Mouse (Mus musculus): Measurements from ENCODE around the gene Gm3854. TPM values are rescaled to one million over a fixed set of nuclear protein-coding genes. Genes with fewer than 3 reads are reported as not detected.
"Not testable (repeated sequence)": the region's sequence is repeated elsewhere in the genome, so short reads cannot be mapped to it uniquely, and the experiment has no call there.

The Gm3854 gene
- under 1 TPM; 0.17 to 0.44 (median 0.32) TPM for total RNA-seq (2022)

DNA sequence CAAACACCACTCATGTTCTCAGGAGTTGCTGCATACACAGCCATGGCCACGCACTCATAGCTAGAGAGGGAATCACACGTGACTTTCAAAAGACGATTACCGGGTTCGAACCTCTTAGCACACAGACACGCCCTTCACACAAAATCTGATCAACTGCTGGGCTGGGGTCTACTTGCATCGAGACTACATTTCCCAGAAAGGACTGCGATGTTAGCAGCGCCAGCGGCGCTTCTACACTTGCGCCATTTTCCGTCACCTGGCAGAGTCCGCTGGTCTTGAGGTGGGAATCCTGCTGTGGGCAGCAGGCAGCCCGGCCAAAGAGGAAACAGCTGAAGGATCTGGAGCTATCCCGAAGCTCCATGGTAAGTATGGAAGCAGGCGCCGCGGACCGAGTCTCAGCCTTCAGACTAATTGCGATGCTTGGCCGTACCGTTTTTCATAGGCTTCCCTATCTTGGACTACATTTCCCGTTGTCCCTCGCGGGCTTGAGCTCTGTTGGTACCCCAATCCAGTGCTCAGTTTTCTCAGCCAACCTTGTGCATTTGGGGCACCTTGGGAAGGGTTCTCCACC is at the start of gene Gm3854:
Gm3854 (plus strand) TSS at position 259 of the 571 bp plus-strand sequence.
- peak; percentile 51 for DNase-seq (ENCODE audit: low spot score)

DNA sequence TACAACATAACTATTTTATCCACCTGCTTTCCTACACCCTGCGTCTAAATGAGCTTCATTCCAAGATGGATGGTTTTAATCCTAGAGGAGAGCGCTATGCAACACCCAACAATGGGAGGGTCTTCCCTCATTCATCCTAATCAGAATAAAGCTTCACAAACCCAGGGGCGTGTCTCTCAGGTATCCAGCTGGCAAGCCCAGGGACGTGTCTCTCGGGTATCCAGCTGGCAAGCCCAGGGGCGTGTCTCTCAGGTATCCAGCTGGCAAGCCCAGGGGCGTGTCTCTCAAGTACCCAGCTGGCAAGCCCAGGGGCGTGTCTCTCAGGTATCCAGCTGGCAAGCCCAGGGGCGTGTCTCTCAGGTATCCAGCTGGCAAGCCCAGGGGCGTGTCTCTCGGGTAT is 42.8 kb upstream of the Gm3854 start:
- DNase-seq (ENCODE audit: low spot score) = not testable (repeated sequence)

- DNase-seq (ENCODE audit: low spot score) = peak; percentile 2
These were observed 12.9 kb upstream of the Gm3854 start for GRCm38 (mm10) chr7:6330458-6331232.

GRCm38 (mm10) chr7:6331233-6331956 is 12.2 kb upstream of the Gm3854 start, which contains the start of gene Zfp583:
Gene Zfp583, minus strand, starts transcription at chr7:6331285.
- DNase-seq (ENCODE audit: low spot score) = peak; percentile 74

DNA sequence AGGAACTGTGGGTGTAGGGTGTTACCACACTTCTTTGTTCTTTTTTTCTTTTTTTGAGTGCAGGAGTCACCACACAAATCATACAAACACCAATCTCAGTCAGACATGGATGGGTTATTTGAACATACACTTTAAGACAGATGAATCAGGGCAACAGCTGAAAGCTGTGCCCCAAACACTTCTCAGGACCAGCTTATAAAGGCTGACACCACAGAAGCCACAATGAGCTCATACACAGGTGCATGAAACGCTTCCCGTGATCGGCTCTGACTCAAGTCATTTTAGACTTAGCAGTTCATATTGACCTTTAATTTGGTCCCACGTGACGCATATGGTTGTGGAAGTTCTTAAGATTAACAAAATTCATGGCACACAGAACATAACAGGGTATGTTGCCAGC is 3.7 kb upstream of the Gm3854 start:
- no peak for DNase-seq (ENCODE audit: low spot score)

DNA sequence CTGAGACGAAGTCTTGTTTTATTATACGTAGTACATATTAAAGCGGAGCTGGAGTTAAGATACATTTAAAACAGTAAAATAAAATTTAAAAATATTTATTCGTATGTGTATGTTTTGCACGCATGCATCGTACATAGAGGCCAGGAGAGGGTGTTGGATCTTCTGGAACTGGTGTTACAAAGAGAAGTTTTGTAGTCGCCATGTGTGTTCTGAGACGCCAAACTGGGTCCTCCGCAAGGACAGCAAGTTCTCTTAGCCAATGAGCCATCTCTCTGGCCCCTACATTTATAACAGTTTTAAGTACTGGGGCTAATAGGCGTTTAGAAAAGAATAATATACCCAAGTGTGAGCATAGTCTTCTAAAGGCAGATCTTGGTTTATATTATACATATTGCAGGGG is 565 bp downstream of the Gm3854 start:
- DNase-seq (ENCODE audit: low spot score) = no peak

GRCm38 (mm10) chr7:6358121-6358520 is 14.6 kb downstream of the Gm3854 start:
- peak; percentile 24 for DNase-seq (ENCODE audit: low spot score)

GRCm38 (mm10) chr7:6358937-6359590 is 15.5 kb downstream of the Gm3854 start:
- peak; percentile 50 for DNase-seq (ENCODE audit: low spot score)

GRCm38 (mm10) chr7:6360477-6361060 is 17.0 kb downstream of the Gm3854 start:
- DNase-seq (ENCODE audit: low spot score) = no peak

DNA sequence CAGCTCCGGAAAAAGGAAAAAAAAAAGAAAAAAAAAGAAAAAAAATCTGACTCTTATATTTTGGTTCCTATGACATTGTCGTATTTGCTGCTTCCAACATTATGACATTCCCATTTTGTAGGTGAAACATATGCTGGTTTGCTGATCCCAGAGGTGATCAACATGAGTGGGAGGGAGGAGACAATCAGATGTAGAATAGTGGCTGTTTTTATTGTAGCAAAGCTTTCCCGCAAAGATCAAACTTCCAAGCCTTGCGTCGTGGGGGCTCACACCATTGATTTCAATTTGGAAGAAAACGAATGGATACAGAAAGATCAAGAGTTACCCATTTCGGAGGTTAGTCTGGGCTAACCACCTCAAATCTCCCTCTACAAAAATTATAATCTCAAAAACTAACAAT is 18.2 kb downstream of the Gm3854 start:
- DNase-seq (ENCODE audit: low spot score) = no peak

- peak; percentile 98 for DNase-seq (ENCODE audit: low spot score)
These were observed 18.9 kb downstream of the Gm3854 start for GRCm38 (mm10) chr7:6362268-6363046.

DNA sequence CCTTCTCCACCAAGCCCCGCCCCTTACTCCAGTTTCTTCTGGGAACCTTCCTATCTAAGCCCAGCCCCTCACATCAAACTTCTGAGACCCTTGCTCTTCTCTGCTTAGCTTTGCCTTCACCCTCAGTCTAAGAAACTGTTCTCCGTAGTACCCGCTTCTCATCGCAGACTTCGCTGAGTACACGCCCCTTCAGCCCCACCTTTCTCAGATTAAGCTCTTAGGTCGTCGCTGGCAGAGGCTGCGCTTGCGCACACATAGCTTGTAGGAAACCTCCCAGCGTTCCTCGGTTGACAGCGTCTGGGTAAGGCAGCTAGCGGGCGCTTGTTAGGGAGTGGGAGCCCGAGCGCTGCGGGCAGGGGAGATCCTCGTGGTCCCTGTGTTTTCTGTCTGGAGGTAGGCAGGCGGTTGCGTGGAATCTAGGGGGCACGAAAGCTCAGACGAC is 19.5 kb downstream of the Gm3854 start, which contains the start of gene Zfp78:
Zfp78 (plus strand) TSS at position 234 of the 442 bp plus-strand sequence.
- no peak for DNase-seq (ENCODE audit: low spot score)

GRCm38 (mm10) chr7:6364761-6365160 is 21.2 kb downstream of the Gm3854 start:
- DNase-seq (ENCODE audit: low spot score) = no peak

DNA sequence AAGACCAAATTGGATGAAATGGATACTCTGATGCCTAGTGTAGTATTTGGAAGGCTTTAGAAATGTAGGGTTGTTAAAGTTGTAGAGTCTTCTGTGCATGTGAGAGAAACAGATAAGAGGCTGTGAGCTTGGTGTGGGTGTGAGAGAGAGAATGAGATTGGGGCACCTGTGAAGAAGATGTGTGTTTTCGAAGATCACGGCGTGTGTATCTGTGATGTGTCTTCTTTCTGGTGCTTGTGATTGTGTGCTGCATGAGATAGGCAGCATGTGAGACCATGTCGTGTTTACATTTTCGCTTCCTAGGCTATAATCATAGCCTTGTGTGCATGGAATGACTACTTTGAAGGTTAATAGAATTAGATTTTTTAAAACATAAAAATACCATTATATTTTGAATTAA is 23.6 kb downstream of the Gm3854 start:
- DNase-seq (ENCODE audit: low spot score) = no peak

DNA sequence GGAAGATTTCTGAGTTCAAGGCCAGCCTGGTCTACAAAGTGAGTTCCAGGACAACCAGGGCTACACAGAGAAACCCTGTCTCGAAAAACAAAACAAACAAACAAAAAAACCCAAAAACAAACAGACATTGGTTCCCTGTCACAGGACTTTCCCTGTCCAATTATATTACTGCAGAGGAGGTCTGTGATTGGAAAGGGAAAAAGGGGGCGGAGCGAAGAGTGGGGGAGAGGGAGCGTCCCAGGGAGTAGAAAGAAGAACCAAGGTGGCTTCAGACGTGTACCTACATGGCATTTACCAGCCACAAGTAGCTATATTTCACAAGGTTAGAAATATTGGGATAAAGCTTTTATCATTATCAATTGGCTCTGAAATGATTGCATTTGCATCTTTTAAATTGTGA is 24.6 kb downstream of the Gm3854 start:
- not testable (repeated sequence) for DNase-seq (ENCODE audit: low spot score)

DNA sequence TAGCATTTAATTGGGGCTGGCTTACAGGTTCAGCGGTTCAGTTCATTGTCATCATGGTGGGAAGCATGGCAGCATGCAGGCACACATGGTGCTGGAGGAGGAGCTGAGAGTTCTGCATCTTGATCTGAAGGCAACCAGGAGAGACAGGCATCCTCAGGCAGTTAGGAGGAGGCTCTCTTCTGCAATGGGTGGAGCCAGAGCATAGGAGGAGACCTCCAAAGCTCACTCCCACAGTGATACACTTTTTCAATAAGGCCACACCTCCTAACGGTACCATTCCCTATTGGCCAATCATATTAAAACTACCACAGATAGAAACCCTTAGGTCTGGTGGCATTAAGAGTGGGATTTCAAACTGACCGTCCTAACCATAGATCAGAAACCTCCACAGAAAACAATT is 25.9 kb downstream of the Gm3854 start:
- DNase-seq (ENCODE audit: low spot score) = no peak

DNA sequence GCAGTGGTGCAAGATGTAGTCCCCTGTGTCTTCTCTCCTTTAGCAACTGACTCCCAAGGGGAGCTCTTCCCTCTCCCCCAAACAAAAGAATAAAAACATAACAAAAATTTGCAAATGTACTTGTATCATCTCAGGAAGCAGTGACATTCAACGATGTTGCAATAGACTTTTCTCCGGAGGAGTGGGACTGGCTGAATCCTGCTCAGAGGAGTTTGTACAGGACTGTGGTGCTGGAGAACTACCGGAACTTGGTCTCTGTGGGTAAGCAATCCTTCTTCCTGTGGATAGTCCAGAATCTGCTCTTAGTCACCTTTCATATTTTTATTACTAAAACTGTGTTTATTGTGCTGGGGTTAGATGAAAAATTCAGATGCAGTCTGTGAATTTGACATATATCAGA is 29.4 kb downstream of the Gm3854 start:
- no peak for DNase-seq (ENCODE audit: low spot score)

GRCm38 (mm10) chr7:6378441-6378840 is 34.9 kb downstream of the Gm3854 start:
- DNase-seq (ENCODE audit: low spot score) = no peak

- no peak for DNase-seq (ENCODE audit: low spot score)
These were observed 37.9 kb downstream of the Gm3854 start for GRCm38 (mm10) chr7:6381431-6381830.

DNA sequence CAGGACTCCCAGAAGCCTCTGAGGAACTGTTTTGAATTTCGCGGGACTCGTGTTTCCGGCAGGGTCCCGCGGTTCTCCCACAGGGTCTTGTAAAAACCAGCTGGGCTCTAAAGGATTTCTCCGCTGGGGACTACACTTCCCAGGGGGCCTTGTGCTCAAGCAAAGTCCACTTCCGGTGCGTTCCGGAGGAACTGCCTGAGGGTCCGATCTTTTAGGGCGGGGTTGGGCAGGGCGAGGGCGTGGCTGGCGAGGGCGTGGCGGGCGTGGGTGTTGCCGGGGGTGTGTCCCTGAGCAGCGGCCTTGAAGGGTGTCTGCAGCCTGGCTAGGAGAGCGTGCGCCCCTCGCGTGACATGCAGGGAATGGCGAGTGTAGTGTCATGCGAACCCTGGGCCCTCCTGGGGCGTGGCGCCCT is 39.5 kb downstream of the Gm3854 start, which contains the start of gene Zfp28:
Zfp28 (plus strand) TSS at position 252 of the 412 bp plus-strand sequence.
- peak; percentile 93 for DNase-seq (ENCODE audit: low spot score)

- no peak for DNase-seq (ENCODE audit: low spot score)
These were observed 40.5 kb downstream of the Gm3854 start for GRCm38 (mm10) chr7:6384011-6384410.
